Mouse (Mus musculus) heart, embryonic 10.5 days (tissue): Measurements from ENCODE around the gene Mrps27. TPM values are rescaled to one million over a fixed set of nuclear protein-coding genes. Genes with fewer than 3 reads are reported as not detected.

Experiments
- DNase-seq: peaks from one replicate; pipeline ENCODE4 v3.0.0-alpha.2; 2017; ENCODE audit warnings: low spot score
- H3K27ac ChIP-seq: fragments of 300-500 bp; sonication (generic); 2 replicates; pipeline ENCODE4 v1.5.1; 2016; ENCODE audit warnings: mild to moderate bottlenecking
- H3K27me3 ChIP-seq: fragments of 300-500 bp; sonication (generic); 2 replicates; pipeline ENCODE4 v1.6.1; 2016; ENCODE audit warnings: mild to moderate bottlenecking; ENCODE audit not compliant: poor library complexity, insufficient read depth, severe bottlenecking
- H3K36me3 ChIP-seq: fragments of 300-500 bp; sonication (generic); 2 replicates; pipeline ENCODE4 v1.6.1; 2016; ENCODE audit warnings: mild to moderate bottlenecking, moderate library complexity
- H3K4me1 ChIP-seq: fragments of 300-500 bp; sonication (generic); 2 replicates; pipeline ENCODE4 v1.6.1; 2016; ENCODE audit warnings: mild to moderate bottlenecking
- H3K4me3 ChIP-seq: fragments of 300-500 bp; sonication (generic); 2 replicates; pipeline ENCODE4 v1.5.1; 2016; ENCODE audit warnings: mild to moderate bottlenecking, moderate library complexity
- H3K9me3 ChIP-seq: fragments of 300-500 bp; sonication (generic); 2 replicates; pipeline ENCODE4 v1.6.1; 2016; ENCODE audit warnings: mild to moderate bottlenecking, moderate library complexity
- WGBS: fragments of 180-500 bp; shearing (Covaris S2); methylation state at CpG from one replicate; pipeline ENCODE4 v1.1.7; 2016; 5-methylcytosine and 5-hydroxymethylcytosine counted together
- polyA plus RNA-seq: library from polyadenylated mRNA; unstranded; fragments of >200 nt; fragmentation: Nextera tagmentation; extraction: Ambion mirVana; gene quantifications from 2 replicates; pipeline ENCODE4 v1.2.1, GENCODE M21; 2016

The Mrps27 gene
- 93.6 and 96.0 TPM in 2 replicates for polyA plus RNA-seq

DNA sequence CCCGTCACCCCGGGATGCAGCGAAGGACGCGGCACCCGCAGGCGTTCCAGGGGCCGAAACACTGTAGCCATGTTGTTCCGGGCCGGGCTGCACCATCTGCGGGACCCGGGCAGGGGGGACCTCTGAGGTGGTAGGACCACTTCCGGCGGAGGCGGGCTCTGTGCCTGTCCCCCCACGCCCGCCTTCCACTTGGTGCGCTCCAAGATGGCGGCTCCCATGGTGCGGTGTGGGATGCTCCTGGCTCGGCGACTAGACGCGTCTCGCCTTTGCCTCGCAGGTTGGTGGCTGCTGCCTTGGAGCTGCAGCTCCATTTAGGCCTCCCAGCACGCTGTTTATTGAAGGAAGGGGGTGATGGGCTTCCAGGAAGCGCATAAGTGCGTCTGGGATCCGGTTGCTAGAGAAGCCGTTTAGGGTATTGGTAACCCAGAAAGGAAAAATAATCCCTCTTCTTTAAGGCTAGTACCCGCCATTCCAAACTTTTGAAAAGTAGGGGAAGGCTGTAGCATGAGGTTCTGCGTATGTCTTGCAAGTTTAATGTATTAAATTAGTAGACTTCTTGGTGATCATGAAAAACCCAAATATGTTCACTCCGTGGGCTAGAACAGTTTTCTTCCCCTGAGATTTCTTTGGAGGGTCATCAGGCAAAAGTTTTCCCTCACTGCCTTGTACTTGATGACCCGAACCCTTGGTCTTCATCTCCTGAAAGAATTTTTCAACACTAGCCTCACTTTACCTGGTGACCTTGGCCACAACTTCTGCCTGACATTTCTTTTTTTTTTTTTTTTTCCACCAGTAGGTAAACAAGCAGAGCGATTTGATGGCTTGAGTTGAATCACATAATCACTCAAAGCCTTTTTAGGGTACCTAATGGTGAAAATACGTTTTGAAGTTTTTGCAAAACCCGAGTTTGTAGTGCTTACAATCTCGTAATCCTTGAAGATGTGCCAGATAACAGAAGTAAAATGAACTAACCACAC, at the start of gene Mrps27, which contains the start of gene Ptcd2:
Gene Mrps27, plus strand, starts transcription at position 188 of the 977 bp plus-strand sequence.
Gene Ptcd2, minus strand, starts transcription at position 107 of the 977 bp plus-strand sequence.
- peak within 1 kb of the TSS; percentile 86 for H3K4me3 ChIP-seq
- H3K27ac ChIP-seq: peak within 1 kb of the TSS; percentile 95
- H3K4me1 ChIP-seq: peaks cover 26% of the 10 kb centered on the region
- DNase-seq: peak; percentile 97
- H3K27me3 ChIP-seq: no peaks in the 10 kb centered on the region
- peaks cover 43% of the 10 kb centered on the region for H3K36me3 ChIP-seq
- 3% methylated on average over 39 of the region's 39 CpGs for WGBS
- H3K9me3 ChIP-seq: no peaks in the 10 kb centered on the region

DNA sequence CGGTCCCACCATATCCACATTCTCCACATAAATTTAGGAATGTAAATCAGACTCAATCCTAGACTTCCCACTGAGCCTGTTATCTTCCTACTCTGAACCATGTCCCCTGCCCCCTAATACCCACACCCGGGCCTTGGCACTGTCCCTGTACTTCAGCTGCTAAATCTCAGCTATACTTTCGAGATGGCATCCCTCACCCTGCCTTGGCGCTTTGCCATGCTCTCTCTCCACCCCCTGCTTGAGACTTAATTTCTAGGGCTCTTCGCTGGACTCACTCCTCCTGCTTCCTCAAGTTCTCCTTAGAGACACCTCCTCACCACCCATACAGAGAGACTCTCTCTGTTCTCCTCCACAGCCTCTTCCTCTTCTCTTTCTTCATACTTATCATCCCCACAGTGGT, 44.7 kb upstream of the Mrps27 start:
- Histone ChIP-seq H3K4me1 (peaks cover 14% of the 10 kb centered on the region), H3K36me3 (no peaks in the 10 kb centered on the region), H3K27ac (no peak overlapping the region), H3K9me3 (no peaks in the 10 kb centered on the region), H3K4me3 (no peak overlapping the region), H3K27me3 (no peaks in the 10 kb centered on the region)
- WGBS: 79% methylated on average over 5 of the region's 5 CpGs
- no peak for DNase-seq

DNA sequence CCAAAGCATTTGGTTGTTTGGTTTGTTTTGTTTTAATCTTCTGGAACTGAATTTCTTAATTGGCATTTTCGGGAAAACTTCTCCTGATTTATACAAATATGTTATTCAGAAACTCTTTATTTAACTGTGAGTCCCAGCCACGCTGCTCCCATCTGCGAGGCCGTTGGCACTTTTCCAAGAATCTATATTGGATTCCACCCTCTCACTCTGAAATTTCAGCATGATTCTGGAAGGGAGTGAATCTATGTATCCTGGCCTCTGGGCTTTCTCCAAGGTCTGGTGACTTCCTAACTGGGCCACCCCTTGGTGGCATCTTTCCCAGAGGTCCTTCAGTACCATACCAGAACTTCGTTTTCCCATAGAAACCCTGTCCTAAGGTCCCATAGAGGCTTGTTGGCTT, 40.7 kb upstream of the Mrps27 start:
- Histone ChIP-seq H3K4me1 (peaks cover 27% of the 10 kb centered on the region), H3K9me3 (no peaks in the 10 kb centered on the region), H3K36me3 (no peaks in the 10 kb centered on the region), H3K4me3 (no peak overlapping the region), H3K27ac (no peak overlapping the region), H3K27me3 (no peaks in the 10 kb centered on the region)
- 66% methylated on average over 5 of the region's 5 CpGs for WGBS
- DNase-seq: no peak

DNA sequence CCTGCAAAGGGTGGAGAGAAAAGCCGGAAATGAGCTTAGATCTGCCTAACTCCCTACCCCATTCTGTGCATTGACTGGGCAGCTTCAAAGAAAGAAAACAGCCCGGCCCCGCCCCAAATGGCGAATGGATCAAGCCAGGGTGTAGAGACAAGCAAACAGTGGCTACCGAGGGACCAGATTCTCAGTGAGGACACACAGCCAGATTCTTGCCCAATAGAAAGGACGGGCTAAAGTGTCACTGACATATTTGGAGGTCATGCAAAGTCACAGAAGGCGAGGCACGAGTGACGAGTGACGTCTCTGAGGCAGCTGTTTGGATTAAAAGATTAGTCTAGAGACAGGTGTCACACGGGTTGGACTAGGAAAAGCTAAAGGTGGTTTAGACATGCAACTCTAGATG, 40.2 kb upstream of the Mrps27 start:
- WGBS: 61% methylated on average over 11 of the region's 11 CpGs
- Histone ChIP-seq H3K27me3 (no peaks in the 10 kb centered on the region), H3K4me1 (peaks cover 24% of the 10 kb centered on the region), H3K9me3 (no peaks in the 10 kb centered on the region), H3K27ac (peak overlapping the region; percentile 64; the same call in 1 of the 2 replicates), H3K36me3 (no peaks in the 10 kb centered on the region), H3K4me3 (peak overlapping the region; percentile 5; the same call in 1 of the 2 replicates)
- no peak for DNase-seq

- Histone ChIP-seq H3K27me3 (no peaks in the 10 kb centered on the region), H3K27ac (peak overlapping the region; percentile 64; the same call in 1 of the 2 replicates), H3K4me1 (peaks cover 23% of the 10 kb centered on the region), H3K4me3 (no peak overlapping the region), H3K36me3 (no peaks in the 10 kb centered on the region), H3K9me3 (no peaks in the 10 kb centered on the region)
- 81% methylated on average over 1 of the region's 1 CpGs for WGBS
- DNase-seq: no peak
Observed at GRCm38 (mm10) chr13:99305186-99305585, 39.4 kb upstream of the Mrps27 start.

DNA sequence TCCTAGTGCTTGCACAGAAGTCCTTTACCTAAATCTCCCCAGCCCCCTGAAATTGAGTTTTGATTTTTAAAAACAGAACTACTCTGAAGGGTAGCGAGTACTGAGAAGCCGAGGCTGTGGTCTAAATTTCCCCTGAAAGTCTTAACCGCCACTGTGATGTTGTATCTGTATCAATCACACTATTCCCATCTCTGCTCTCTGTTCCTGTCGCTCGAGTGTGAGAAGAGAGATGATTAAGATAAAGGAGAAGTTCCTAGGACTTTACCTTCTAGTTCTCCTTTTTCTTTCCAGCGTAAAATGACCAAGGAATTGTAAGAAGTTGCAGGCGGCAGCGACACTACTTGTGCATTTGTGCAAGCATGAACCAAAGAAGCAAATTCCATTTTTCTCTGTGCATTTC, 38.4 kb upstream of the Mrps27 start:
- Histone ChIP-seq H3K4me3 (no peak overlapping the region), H3K9me3 (no peaks in the 10 kb centered on the region), H3K36me3 (no peaks in the 10 kb centered on the region), H3K27me3 (no peaks in the 10 kb centered on the region), H3K27ac (no peak overlapping the region), H3K4me1 (peaks cover 23% of the 10 kb centered on the region)
- DNase-seq: no peak
- 88% methylated on average over 8 of the region's 8 CpGs for WGBS

DNA sequence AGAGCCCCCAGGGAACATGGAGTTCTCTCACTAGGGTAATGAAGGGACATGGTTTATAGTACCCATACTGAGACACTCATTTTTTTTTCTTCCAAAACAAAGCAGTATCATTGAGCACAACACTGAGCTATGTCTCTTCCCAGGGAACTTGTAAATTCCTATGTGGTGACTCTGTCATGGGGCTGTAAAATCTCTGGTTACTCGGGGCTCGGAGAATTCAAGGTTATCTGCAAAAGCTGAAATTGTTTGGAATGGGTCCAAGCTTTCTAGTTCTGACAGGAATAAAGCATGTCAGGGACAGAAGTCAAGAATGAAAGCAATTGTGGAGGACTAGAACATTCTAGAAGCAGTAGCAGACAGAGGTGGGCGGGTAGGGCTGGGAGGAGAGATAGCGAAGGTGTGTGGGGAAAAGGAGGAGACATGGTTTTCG, 36.6 kb upstream of the Mrps27 start:
- no peak for DNase-seq
- Histone ChIP-seq H3K4me1 (peaks cover 23% of the 10 kb centered on the region), H3K27ac (peak overlapping the region; percentile 66), H3K4me3 (no peak overlapping the region), H3K36me3 (no peaks in the 10 kb centered on the region), H3K9me3 (no peaks in the 10 kb centered on the region), H3K27me3 (no peaks in the 10 kb centered on the region)
- 51% methylated on average over 5 of the region's 5 CpGs for WGBS

GRCm38 (mm10) chr13:99308393-99308792, 36.2 kb upstream of the Mrps27 start:
- Histone ChIP-seq H3K9me3 (no peaks in the 10 kb centered on the region), H3K27ac (peak overlapping the region; percentile 66), H3K4me1 (peaks cover 23% of the 10 kb centered on the region), H3K36me3 (no peaks in the 10 kb centered on the region), H3K27me3 (no peaks in the 10 kb centered on the region), H3K4me3 (no peak overlapping the region)
- WGBS: 84% methylated on average over 8 of the region's 8 CpGs
- DNase-seq: no peak

GRCm38 (mm10) chr13:99314098-99314497, 30.5 kb upstream of the Mrps27 start:
- Histone ChIP-seq H3K27me3 (no peaks in the 10 kb centered on the region), H3K36me3 (peaks cover 1% of the 10 kb centered on the region; the same call in 1 of the 2 replicates), H3K9me3 (no peaks in the 10 kb centered on the region), H3K27ac (no peak overlapping the region), H3K4me1 (no peaks in the 10 kb centered on the region; the same call in 1 of the 2 replicates), H3K4me3 (no peak overlapping the region)
- 89% methylated on average over 5 of the region's 5 CpGs for WGBS
- no peak for DNase-seq

DNA sequence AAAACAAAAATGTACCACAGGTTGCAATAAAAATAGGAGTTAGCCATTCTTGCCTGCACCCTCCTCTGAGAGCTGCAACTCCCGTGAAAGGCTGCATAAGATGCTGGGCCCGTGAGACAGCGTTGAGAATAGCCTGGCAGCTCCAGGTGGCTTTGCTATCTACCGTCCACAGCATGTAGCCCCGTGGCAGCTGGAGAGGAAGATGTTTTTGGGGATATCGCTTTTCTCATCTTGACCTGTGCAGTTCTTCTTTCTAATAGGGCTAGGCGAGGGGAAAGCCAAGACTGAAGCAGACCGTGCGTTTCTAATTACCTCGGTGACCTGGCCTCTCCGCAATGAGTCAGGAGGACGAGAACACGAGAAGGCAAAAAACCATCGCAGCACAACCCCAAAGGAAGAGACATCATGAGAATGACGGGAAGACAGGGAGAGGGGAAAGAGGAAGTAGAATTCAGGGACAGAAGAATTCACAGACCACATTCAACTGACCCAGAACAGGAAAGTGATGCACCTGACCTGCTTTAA, 29.9 kb upstream of the Mrps27 start:
- Histone ChIP-seq H3K4me1 (no peaks in the 10 kb centered on the region; the same call in 1 of the 2 replicates), H3K4me3 (no peak overlapping the region), H3K27ac (no peak overlapping the region), H3K9me3 (no peaks in the 10 kb centered on the region), H3K36me3 (peaks cover 8% of the 10 kb centered on the region), H3K27me3 (no peaks in the 10 kb centered on the region)
- 82% methylated on average over 15 of the region's 15 CpGs for WGBS
- no peak for DNase-seq

- Histone ChIP-seq H3K27me3 (no peaks in the 10 kb centered on the region), H3K9me3 (no peaks in the 10 kb centered on the region), H3K4me1 (no peaks in the 10 kb centered on the region; the same call in 1 of the 2 replicates)
Observed at GRCm38 (mm10) chr13:99316366-99316765, 28.2 kb upstream of the Mrps27 start.

GRCm38 (mm10) chr13:99317058-99317457, 27.5 kb upstream of the Mrps27 start:
- no peak for DNase-seq

More at GRCm38 (mm10) chr13:99316366-99316765, 28.2 kb upstream of the Mrps27 start:
- DNase-seq: no peak
- WGBS: 91% methylated on average over 6 of the region's 6 CpGs
- H3K36me3 ChIP-seq: peaks cover 24% of the 10 kb centered on the region
- H3K27ac ChIP-seq: 0 out of 2 replicates have a peak overlapping the region, but pooled peaks have one; percentile 22
- no peak overlapping the region for H3K4me3 ChIP-seq

DNA sequence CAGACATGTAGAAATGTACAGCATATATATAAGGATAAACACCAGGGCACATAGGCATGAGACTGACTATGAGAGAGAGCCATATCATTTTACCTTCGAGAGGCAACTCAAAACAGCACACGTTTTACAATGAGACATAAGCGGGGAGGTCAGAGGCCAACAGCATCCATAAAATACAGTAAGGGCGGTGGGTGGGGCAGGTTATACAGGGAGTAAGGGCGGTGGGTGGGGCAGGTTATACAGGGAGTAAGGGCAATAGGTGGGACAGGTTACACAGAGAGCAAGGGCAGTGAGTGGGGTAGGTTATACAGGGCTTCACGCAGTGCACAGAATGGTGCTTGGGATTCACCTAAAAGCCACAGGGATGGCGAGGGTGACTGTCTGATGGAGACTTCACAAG, 24.1 kb upstream of the Mrps27 start:
- H3K9me3 ChIP-seq: no peaks in the 10 kb centered on the region
- WGBS: 92% methylated on average over 7 of the region's 7 CpGs
- no peak overlapping the region for H3K27ac ChIP-seq
- no peak overlapping the region for H3K4me3 ChIP-seq
- H3K36me3 ChIP-seq: peaks cover 55% of the 10 kb centered on the region
- no peaks in the 10 kb centered on the region; the same call in 1 of the 2 replicates for H3K4me1 ChIP-seq
- no peak for DNase-seq
- no peaks in the 10 kb centered on the region for H3K27me3 ChIP-seq

More at GRCm38 (mm10) chr13:99317058-99317457, 27.5 kb upstream of the Mrps27 start:
- Histone ChIP-seq H3K27me3 (no peaks in the 10 kb centered on the region), H3K27ac (no peak overlapping the region), H3K36me3 (peaks cover 26% of the 10 kb centered on the region), H3K4me1 (no peaks in the 10 kb centered on the region; the same call in 1 of the 2 replicates), H3K4me3 (no peak overlapping the region), H3K9me3 (no peaks in the 10 kb centered on the region)
- 60% methylated on average over 4 of the region's 4 CpGs for WGBS
